Mouse (Mus musculus): ENCODE measurements around the gene Gm20604. TPM values are rescaled to one million over a fixed set of nuclear protein-coding genes. Genes with fewer than 3 reads are reported as not detected.

Gene Gm20604
- polyA plus RNA-seq, 1 experiment from 2014 or later, result 31.4 TPM

DNA sequence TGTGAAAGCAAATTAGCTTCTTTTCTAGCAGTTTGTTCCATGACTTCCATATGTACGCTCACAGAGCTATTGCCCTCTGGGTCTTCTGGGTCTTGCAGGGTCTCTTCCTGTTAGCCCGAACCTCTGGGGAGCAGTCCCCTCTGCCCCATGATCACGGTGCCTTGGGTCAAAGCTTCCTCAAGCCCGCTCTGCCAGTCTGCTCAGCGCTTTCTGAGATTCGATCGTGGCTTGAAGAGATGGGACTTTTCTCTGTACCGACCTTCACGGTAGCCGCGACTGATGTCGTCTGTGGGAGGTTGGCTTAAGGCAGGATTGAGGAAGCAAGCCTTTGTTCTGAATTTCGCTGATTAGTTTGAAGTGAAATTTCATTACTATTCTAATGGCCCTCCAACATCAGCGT is 17.6 kb upstream of the Gm20604 start:
- Histone ChIP-seq H3K9me3 (replicated peaks; ENCODE audit: control insufficient read depth, low read length) (no peaks in the 10 kb centered on the region), H3K27me3 (ENCODE audit: control insufficient read depth, insufficient read depth, low read length) (no peaks in the 10 kb centered on the region), H3K4me3 (ENCODE audit: low read depth, low read length) (no peak overlapping the region), H3K27ac (replicated peaks; ENCODE audit: low read depth, low read length) (no peak overlapping the region), H3K9ac (replicated peaks; ENCODE audit: low read length) (no peak overlapping the region), H3K36me3 (replicated peaks; ENCODE audit: control insufficient read depth, insufficient read depth, low read depth, low read length) (peaks cover 10% of the 10 kb centered on the region), H3K4me1 (ENCODE audit: control insufficient read depth, insufficient read depth, low read length) (no peaks in the 10 kb centered on the region), H3K4me2 (ENCODE audit: low read depth, low read length) (no peak overlapping the region)
- WGBS, result 93% methylated on average over 14 of the region's 14 CpGs
- no peak for ATAC-seq (replicated peaks; ENCODE audit: insufficient number of reproducible peaks, low FRiP score, low TSS enrichment, low read depth)
- no peak for DNase-seq (ENCODE audit: low spot score)

DNA sequence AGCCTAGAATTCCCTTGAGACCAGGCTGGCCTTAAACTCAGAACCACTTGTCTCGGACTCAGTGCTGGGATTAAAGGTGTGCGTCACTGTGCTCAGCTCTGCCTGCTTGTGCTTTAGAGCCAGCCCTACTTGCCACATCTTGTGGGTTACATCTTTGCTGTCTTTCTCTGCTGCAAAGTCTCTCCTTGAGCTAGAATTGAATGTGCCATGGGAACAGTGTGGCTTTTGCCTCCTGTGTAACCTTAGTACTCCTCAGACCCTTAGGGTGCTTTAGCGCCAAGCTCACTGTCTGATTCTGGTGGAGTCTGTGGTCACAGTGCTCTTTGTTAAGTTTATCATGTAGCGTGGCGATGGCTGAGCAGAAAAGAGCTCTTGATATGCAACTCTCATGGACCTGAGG is 14.2 kb upstream of the Gm20604 start:
- no peaks in the 10 kb centered on the region for H3K9me3 ChIP-seq (replicated peaks; ENCODE audit: control insufficient read depth, low read length)
- ATAC-seq (replicated peaks; ENCODE audit: insufficient number of reproducible peaks, low FRiP score, low TSS enrichment, low read depth), result no peak
- DNase-seq (ENCODE audit: low spot score), result no peak
- H3K4me3 ChIP-seq (ENCODE audit: low read depth, low read length), result no peak overlapping the region
- H3K27ac ChIP-seq (replicated peaks; ENCODE audit: low read depth, low read length), result no peak overlapping the region
- H3K36me3 ChIP-seq (replicated peaks; ENCODE audit: control insufficient read depth, insufficient read depth, low read depth, low read length), result peaks cover 25% of the 10 kb centered on the region
- H3K4me2 ChIP-seq (ENCODE audit: low read depth, low read length), result no peak overlapping the region
- H3K27me3 ChIP-seq (ENCODE audit: control insufficient read depth, insufficient read depth, low read length), result no peaks in the 10 kb centered on the region
- no peak overlapping the region for H3K9ac ChIP-seq (replicated peaks; ENCODE audit: low read length)
- 91% methylated on average over 5 of the region's 5 CpGs for WGBS
- no peaks in the 10 kb centered on the region for H3K4me1 ChIP-seq (ENCODE audit: control insufficient read depth, insufficient read depth, low read length)

- H3K36me3 ChIP-seq (replicated peaks; ENCODE audit: control insufficient read depth, insufficient read depth, low read depth, low read length), result peaks cover 25% of the 10 kb centered on the region
- H3K4me2 ChIP-seq (ENCODE audit: low read depth, low read length), result no peak overlapping the region
- no peak overlapping the region for H3K4me3 ChIP-seq (ENCODE audit: low read depth, low read length)
- 95% methylated on average over 8 of the region's 8 CpGs for WGBS
- H3K9ac ChIP-seq (replicated peaks; ENCODE audit: low read length), result no peak overlapping the region
- H3K9me3 ChIP-seq (replicated peaks; ENCODE audit: control insufficient read depth, low read length), result no peaks in the 10 kb centered on the region
- ATAC-seq (replicated peaks; ENCODE audit: insufficient number of reproducible peaks, low FRiP score, low TSS enrichment, low read depth) (no peak), DNase-seq (ENCODE audit: low spot score) (no peak)
- no peak overlapping the region for H3K27ac ChIP-seq (replicated peaks; ENCODE audit: low read depth, low read length)
- H3K4me1 ChIP-seq (ENCODE audit: control insufficient read depth, insufficient read depth, low read length), result no peaks in the 10 kb centered on the region
- no peaks in the 10 kb centered on the region for H3K27me3 ChIP-seq (ENCODE audit: control insufficient read depth, insufficient read depth, low read length)
These were observed 13.1 kb upstream of the Gm20604 start for GRCm38 (mm10) chr12:102771601-102772000.

DNA sequence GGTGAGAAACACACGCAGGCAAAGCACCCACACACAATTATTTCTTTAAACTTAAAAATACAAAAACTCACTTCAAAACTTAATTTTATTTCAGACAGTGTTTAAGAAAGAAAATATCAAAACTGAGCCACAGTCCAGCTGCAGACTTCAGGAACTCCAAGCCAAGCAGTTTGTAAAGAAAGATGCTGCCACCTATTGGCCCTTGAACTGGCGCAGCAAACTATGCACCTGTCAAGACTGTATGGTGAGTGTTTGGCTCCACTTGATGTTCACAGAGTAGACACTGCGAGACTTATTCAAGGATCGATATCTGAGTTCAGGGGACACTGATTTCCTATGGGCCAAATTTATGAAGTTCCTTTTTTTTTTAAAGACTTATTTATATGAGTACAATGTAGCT is 10.5 kb upstream of the Gm20604 start:
- no peak overlapping the region for H3K9ac ChIP-seq (replicated peaks; ENCODE audit: low read length)
- H3K4me1 ChIP-seq (ENCODE audit: control insufficient read depth, insufficient read depth, low read length), result no peaks in the 10 kb centered on the region
- no peak for ATAC-seq (replicated peaks; ENCODE audit: insufficient number of reproducible peaks, low FRiP score, low TSS enrichment, low read depth)
- DNase-seq (ENCODE audit: low spot score), result no peak
- H3K9me3 ChIP-seq (replicated peaks; ENCODE audit: control insufficient read depth, low read length), result no peaks in the 10 kb centered on the region
- 92% methylated on average over 4 of the region's 4 CpGs for WGBS
- H3K27me3 ChIP-seq (ENCODE audit: control insufficient read depth, insufficient read depth, low read length), result no peaks in the 10 kb centered on the region
- H3K4me2 ChIP-seq (ENCODE audit: low read depth, low read length), result no peak overlapping the region
- no peak overlapping the region for H3K4me3 ChIP-seq (ENCODE audit: low read depth, low read length)
- H3K36me3 ChIP-seq (replicated peaks; ENCODE audit: control insufficient read depth, insufficient read depth, low read depth, low read length), result peaks cover 25% of the 10 kb centered on the region
- H3K27ac ChIP-seq (replicated peaks; ENCODE audit: low read depth, low read length), result no peak overlapping the region

DNA sequence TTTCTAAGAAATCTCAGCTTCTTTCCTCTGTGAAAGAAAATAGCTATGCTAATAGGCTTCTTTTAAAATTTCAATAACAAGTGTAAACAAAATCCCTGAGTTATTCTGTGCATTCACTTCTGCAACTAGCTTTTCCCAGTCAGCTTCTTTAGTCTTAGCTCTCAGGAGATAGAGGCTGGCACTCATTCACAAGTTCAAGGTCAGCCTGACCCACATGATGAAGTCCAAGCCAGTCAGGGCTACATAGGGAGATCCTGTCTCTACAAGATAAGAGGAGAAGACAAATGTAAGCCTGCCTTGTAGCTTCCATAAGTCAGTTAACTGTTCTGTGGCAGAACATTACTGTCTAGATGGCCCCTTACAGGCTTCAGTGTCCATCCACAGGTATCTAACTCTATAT is 5.2 kb upstream of the Gm20604 start:
- no peak overlapping the region for H3K4me3 ChIP-seq (ENCODE audit: low read depth, low read length)
- H3K4me2 ChIP-seq (ENCODE audit: low read depth, low read length), result no peak overlapping the region
- DNase-seq (ENCODE audit: low spot score) (no peak), ATAC-seq (replicated peaks; ENCODE audit: insufficient number of reproducible peaks, low FRiP score, low TSS enrichment, low read depth) (no peak)
- peaks cover 4% of the 10 kb centered on the region; the same call in 1 of the 2 replicates for H3K4me1 ChIP-seq (ENCODE audit: control insufficient read depth, insufficient read depth, low read length)
- no peaks in the 10 kb centered on the region for H3K9me3 ChIP-seq (replicated peaks; ENCODE audit: control insufficient read depth, low read length)
- H3K27ac ChIP-seq (replicated peaks; ENCODE audit: low read depth, low read length), result no peak overlapping the region
- no peaks in the 10 kb centered on the region for H3K27me3 ChIP-seq (ENCODE audit: control insufficient read depth, insufficient read depth, low read length)
- peaks cover 4% of the 10 kb centered on the region for H3K36me3 ChIP-seq (replicated peaks; ENCODE audit: control insufficient read depth, insufficient read depth, low read depth, low read length)
- H3K9ac ChIP-seq (replicated peaks; ENCODE audit: low read length), result no peak overlapping the region

DNA sequence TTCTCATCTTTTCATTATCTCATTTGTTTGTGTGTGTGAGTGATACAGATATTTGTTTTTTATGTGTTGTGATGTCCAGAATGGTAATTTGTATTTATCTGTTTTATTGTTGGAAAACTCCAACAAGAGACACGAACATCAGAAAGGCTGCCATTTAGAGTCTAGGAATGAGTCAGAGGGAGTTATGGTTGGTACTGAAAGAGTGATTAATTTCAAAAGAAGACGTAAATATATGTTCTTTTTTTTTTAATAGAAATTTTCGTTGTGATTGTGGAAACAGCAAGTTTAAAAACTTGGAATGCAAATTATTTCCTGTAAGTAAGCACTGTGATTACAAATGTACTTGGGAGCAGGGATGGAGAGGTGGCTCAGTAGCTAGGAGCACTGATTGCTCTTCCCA is 3.2 kb upstream of the Gm20604 start:
- H3K4me3 ChIP-seq (ENCODE audit: low read depth, low read length), result no peak overlapping the region
- no peak overlapping the region for H3K4me2 ChIP-seq (ENCODE audit: low read depth, low read length)
- WGBS, result 87% methylated on average over 3 of the region's 3 CpGs
- DNase-seq (ENCODE audit: low spot score), result no peak
- no peak overlapping the region for H3K9ac ChIP-seq (replicated peaks; ENCODE audit: low read length)
- no peaks in the 10 kb centered on the region for H3K27me3 ChIP-seq (ENCODE audit: control insufficient read depth, insufficient read depth, low read length)
- ATAC-seq (replicated peaks; ENCODE audit: insufficient number of reproducible peaks, low FRiP score, low TSS enrichment, low read depth), result no peak
- H3K27ac ChIP-seq (replicated peaks; ENCODE audit: low read depth, low read length), result no peak overlapping the region
- no peaks in the 10 kb centered on the region; the same call in 1 of the 2 replicates for H3K36me3 ChIP-seq (replicated peaks; ENCODE audit: control insufficient read depth, insufficient read depth, low read depth, low read length)
- peaks cover 5% of the 10 kb centered on the region; the same call in 1 of the 2 replicates for H3K4me1 ChIP-seq (ENCODE audit: control insufficient read depth, insufficient read depth, low read length)
- no peaks in the 10 kb centered on the region for H3K9me3 ChIP-seq (replicated peaks; ENCODE audit: control insufficient read depth, low read length)

DNA sequence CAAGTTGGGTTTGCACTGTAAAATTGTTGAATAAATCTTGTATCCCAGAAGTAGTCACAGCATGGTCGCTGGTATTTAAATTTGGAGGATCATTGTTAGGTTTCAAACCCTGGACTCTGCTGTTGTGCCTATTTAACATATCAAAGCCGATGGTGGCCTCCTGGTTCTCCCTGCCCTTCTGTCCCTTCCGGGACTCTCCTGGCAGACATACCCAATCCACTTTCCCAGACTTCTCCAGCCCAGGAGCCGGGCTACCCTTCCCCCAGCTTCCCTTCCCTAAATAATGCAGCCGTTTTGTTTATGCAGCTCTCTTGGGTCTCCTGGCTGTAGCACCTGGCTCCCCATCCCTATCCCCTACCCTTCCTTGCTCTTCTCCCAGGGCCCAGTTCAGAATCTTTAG is 464 bp upstream of the Gm20604 start:
- Histone ChIP-seq H3K36me3 (replicated peaks; ENCODE audit: control insufficient read depth, insufficient read depth, low read depth, low read length) (no peaks in the 10 kb centered on the region), H3K9me3 (replicated peaks; ENCODE audit: control insufficient read depth, low read length) (no peaks in the 10 kb centered on the region), H3K4me2 (ENCODE audit: low read depth, low read length) (peak overlapping the region; percentile 72), H3K9ac (replicated peaks; ENCODE audit: low read length) (peak overlapping the region; percentile 77), H3K4me1 (ENCODE audit: control insufficient read depth, insufficient read depth, low read length) (peaks cover 5% of the 10 kb centered on the region; the same call in 1 of the 2 replicates), H3K4me3 (ENCODE audit: low read depth, low read length) (peak overlapping the region; percentile 77), H3K27ac (replicated peaks; ENCODE audit: low read depth, low read length) (no peak overlapping the region), H3K27me3 (ENCODE audit: control insufficient read depth, insufficient read depth, low read length) (no peaks in the 10 kb centered on the region)
- 3% methylated on average over 5 of the region's 5 CpGs for WGBS
- DNase-seq (ENCODE audit: low spot score) (no peak), ATAC-seq (replicated peaks; ENCODE audit: insufficient number of reproducible peaks, low FRiP score, low TSS enrichment, low read depth) (no peak)

GRCm38 (mm10) chr12:102757689-102758402 is 626 bp downstream of the Gm20604 start, which contains the start of the genes Gm28051, Gon7 and Ubr7:
Gene Gm28051 (minus strand): TSS chr12:102757765.
Gene Gon7 (minus strand): TSS chr12:102757803.
Gene Ubr7 (plus strand): TSS chr12:102757967.
- Histone ChIP-seq H3K4me3 (ENCODE audit: low read depth, low read length) (peak within 1 kb of the TSS; percentile 77), H3K9me3 (replicated peaks; ENCODE audit: control insufficient read depth, low read length) (no peaks in the 10 kb centered on the region), H3K27ac (replicated peaks; ENCODE audit: low read depth, low read length) (peak within 1 kb of the TSS; percentile 75), H3K9ac (replicated peaks; ENCODE audit: low read length) (peak within 1 kb of the TSS; percentile 77), H3K27me3 (ENCODE audit: control insufficient read depth, insufficient read depth, low read length) (no peaks in the 10 kb centered on the region), H3K4me2 (ENCODE audit: low read depth, low read length) (peak within 1 kb of the TSS; percentile 72), H3K36me3 (replicated peaks; ENCODE audit: control insufficient read depth, insufficient read depth, low read depth, low read length) (no peaks in the 10 kb centered on the region), H3K4me1 (ENCODE audit: control insufficient read depth, insufficient read depth, low read length) (peaks cover 5% of the 10 kb centered on the region; the same call in 1 of the 2 replicates)
- DNase-seq (ENCODE audit: low spot score) (peak; percentile 99), ATAC-seq (replicated peaks; ENCODE audit: insufficient number of reproducible peaks, low FRiP score, low TSS enrichment, low read depth) (peak; percentile 95)
- under 1% methylated on average over 73 of the region's 73 CpGs for WGBS

Measured in embryonic facial prominence, embryonic 11.5 days (tissue).